Comparison of ENCODE assay signal across 7 mouse cellular contexts in the genomic region with DNA sequence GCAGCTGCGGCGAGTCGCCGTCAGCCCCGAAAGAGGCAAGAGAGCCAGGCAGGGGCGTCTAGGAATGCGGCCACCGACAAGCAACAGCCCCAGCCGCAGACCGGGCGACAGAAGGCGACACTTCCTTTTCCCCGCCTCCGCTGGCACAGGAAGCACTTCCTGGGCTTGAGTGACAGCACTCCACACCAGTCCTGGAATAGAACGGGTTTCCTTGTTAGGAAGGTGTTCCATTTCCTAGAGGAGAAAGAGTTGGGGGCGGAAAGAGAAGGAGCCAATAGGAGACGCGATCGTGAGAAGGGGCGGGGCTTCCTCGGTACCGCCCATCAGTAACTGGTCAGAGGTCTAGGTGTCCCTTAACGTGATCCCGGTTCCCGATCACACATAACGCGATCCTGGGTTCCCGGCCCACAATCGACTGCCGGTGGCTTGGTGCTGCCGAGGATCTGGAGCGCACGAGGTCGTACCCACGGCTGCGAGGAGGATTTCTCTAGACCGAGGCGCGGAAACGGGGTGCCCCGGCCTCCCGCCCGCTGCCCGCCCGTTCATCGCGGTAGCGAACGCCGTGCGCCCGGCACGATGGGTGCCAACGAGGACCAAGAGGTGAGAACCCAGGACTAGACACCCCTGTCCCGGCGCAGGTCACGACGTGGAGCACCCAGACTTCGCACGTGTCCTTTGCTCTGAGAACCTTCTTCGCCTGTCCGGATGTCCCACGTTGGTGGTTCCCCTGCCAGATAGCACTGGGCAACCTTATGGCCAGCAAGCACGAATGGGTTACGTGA. TPM values are rescaled to one million over a fixed set of nuclear protein-coding genes. Genes with fewer than 3 reads are reported as not detected.
A peak's percentile ranks its signal among the peaks of the same experiment; 100 is the strongest.
DNase-seq lines count a peak whose midpoint lies in the region; ATAC-seq lines count a peak whose summit lies in the region.

Gene Trappc11 (minus strand): TSS at position 127 of the 782 bp plus-strand sequence.
Gene Rwdd4a (plus strand): TSS at position 321 of the 782 bp plus-strand sequence.

- peaks cover 19% of the 10 kb centered on the region for H3K36me3 ChIP-seq in embryonic facial prominence, embryonic 12.5 days
- H3K36me3 ChIP-seq in limb, embryonic 11.5 days (ENCODE audit: control insufficient read depth, insufficient read depth, low read length) = 0 out of 2 replicates have a peak, but pooled peaks cover 3% of the 10 kb centered on the region
- peaks cover 26% of the 10 kb centered on the region for H3K36me3 ChIP-seq in midbrain, embryonic 14.5 days (ENCODE audit: control insufficient read depth, insufficient read depth, low read length)

- H3K9ac ChIP-seq in embryonic facial prominence, embryonic 12.5 days = peak within 1 kb of the TSS; percentile 83
- peak within 1 kb of the TSS; percentile 86 for H3K9ac ChIP-seq in limb, embryonic 11.5 days (ENCODE audit: low read length)
- H3K9ac ChIP-seq in midbrain, embryonic 14.5 days (replicated peaks; ENCODE audit: low read length) = peak within 1 kb of the TSS; percentile 81

- H3K27ac ChIP-seq in embryonic facial prominence, embryonic 12.5 days = peak within 1 kb of the TSS; percentile 80
- H3K27ac ChIP-seq in limb, embryonic 11.5 days (replicated peaks; ENCODE audit: low read depth, low read length) = 0 out of 2 replicates have a peak within 1 kb of the TSS, but pooled peaks have one; percentile 58
- H3K27ac ChIP-seq in midbrain, embryonic 14.5 days (replicated peaks; ENCODE audit: low read depth, low read length) = peak within 1 kb of the TSS; percentile 85

- H3K9me3 ChIP-seq in embryonic facial prominence, embryonic 12.5 days = no peaks in the 10 kb centered on the region
- H3K9me3 ChIP-seq in limb, embryonic 11.5 days (ENCODE audit: control insufficient read depth, low read length) = no peaks in the 10 kb centered on the region
- H3K9me3 ChIP-seq in midbrain, embryonic 14.5 days (ENCODE audit: control insufficient read depth, low read length) = no peaks in the 10 kb centered on the region

- peaks cover 13% of the 10 kb centered on the region for H3K4me1 ChIP-seq in embryonic facial prominence, embryonic 12.5 days
- H3K4me1 ChIP-seq in limb, embryonic 11.5 days (ENCODE audit: control insufficient read depth, insufficient read depth, low read length) = peaks cover 4% of the 10 kb centered on the region; the same call in 1 of the 2 replicates
- peaks cover 16% of the 10 kb centered on the region for H3K4me1 ChIP-seq in midbrain, embryonic 14.5 days (ENCODE audit: control insufficient read depth, insufficient read depth, low read length)

- peak within 1 kb of the TSS; percentile 83 for H3K4me2 ChIP-seq in embryonic facial prominence, embryonic 12.5 days (replicated peaks)
- peak within 1 kb of the TSS; percentile 84 for H3K4me2 ChIP-seq in limb, embryonic 11.5 days (ENCODE audit: low read depth, severe bottlenecking)
- H3K4me2 ChIP-seq in midbrain, embryonic 14.5 days (ENCODE audit: low read length) = peak within 1 kb of the TSS; percentile 78

- H3K27me3 ChIP-seq in embryonic facial prominence, embryonic 12.5 days = no peaks in the 10 kb centered on the region
- H3K27me3 ChIP-seq in limb, embryonic 11.5 days (ENCODE audit: control insufficient read depth, insufficient read depth, low read length) = no peaks in the 10 kb centered on the region
- H3K27me3 ChIP-seq in midbrain, embryonic 14.5 days (ENCODE audit: control insufficient read depth, insufficient read depth, low read length) = no peaks in the 10 kb centered on the region

- ATAC-seq in embryonic facial prominence, embryonic 12.5 days (ENCODE audit: insufficient number of reproducible peaks, insufficient read depth, low FRiP score, low TSS enrichment) = peak; percentile 100
- peak; percentile 100 for ATAC-seq in limb, embryonic 11.5 days (ENCODE audit: insufficient number of reproducible peaks, low FRiP score, low TSS enrichment, low read depth)
- peak; percentile 100 for ATAC-seq in midbrain, embryonic 14.5 days (ENCODE audit: low FRiP score, low TSS enrichment)

- peak; percentile 91 for DNase-seq in adrenal gland, postnatal 25 days
- peak; percentile 100 for DNase-seq in heart, adult 11 months
- peak; percentile 97 for DNase-seq in kidney, adult 18-20 months
- peak; percentile 93 for DNase-seq in limb, embryonic 11.5 days (ENCODE audit: low spot score)
- DNase-seq in midbrain, embryonic 14.5 days = peak; percentile 97
- peak; percentile 88 to 95 for DNase-seq in spleen, adult 18-20 months

- WGBS in embryonic facial prominence, embryonic 12.5 days = under 1% methylated on average over 65 of the region's 65 CpGs
- under 1% methylated on average over 65 of the region's 65 CpGs for WGBS in limb, embryonic 11.5 days
- WGBS in midbrain, embryonic 14.5 days = under 1% methylated on average over 65 of the region's 65 CpGs

- peak within 1 kb of the TSS; percentile 97 for H3K4me3 ChIP-seq in embryonic facial prominence, embryonic 12.5 days
- H3K4me3 ChIP-seq in limb, embryonic 11.5 days (ENCODE audit: low read depth, low read length) = peak within 1 kb of the TSS; percentile 86
- peak within 1 kb of the TSS; percentile 67 for H3K4me3 ChIP-seq in midbrain, embryonic 14.5 days (replicated peaks; ENCODE audit: low read depth, low read length)

RNA-seq across cellular contexts. Expression of gene Trappc11, which starts in this region (rescaled TPM):
- 37.2 and 44.1 TPM in 2 replicates for total RNA-seq in adrenal gland, postnatal 25 days (2021)
- polyA plus RNA-seq in embryonic facial prominence, embryonic 12.5 days (2016; fragmentation: Nextera tagmentation; extraction: Ambion mirVana) = 40.6 and 42.3 TPM in 2 replicates
- 39.3 and 44.5 TPM in 2 replicates for polyA plus RNA-seq in limb, embryonic 11.5 days (2014; fragmentation: Nextera tagmentation; extraction: Ambion mirVana)
- polyA plus RNA-seq in midbrain, embryonic 14.5 days (2014; fragmentation: Nextera tagmentation; extraction: Ambion mirVana) = 32.0 and 50.9 TPM in 2 replicates

RNA-seq across cellular contexts. Expression of gene Rwdd4a, which starts in this region (rescaled TPM):
- total RNA-seq in adrenal gland, postnatal 25 days (2021) = 45.0 and 45.6 TPM in 2 replicates
- 42.1 and 45.1 TPM in 2 replicates for polyA plus RNA-seq in embryonic facial prominence, embryonic 12.5 days (2016; fragmentation: Nextera tagmentation; extraction: Ambion mirVana)
- 44.4 and 49.0 TPM in 2 replicates for polyA plus RNA-seq in limb, embryonic 11.5 days (2014; fragmentation: Nextera tagmentation; extraction: Ambion mirVana)
- polyA plus RNA-seq in midbrain, embryonic 14.5 days (2014; fragmentation: Nextera tagmentation; extraction: Ambion mirVana) = 33.4 and 44.2 TPM in 2 replicates

Comparison
In these comparisons a context has a peak if more than half of its experiments do, and no peak if none do; other contexts are left out.
1. Peak in every context shown above with its lines: DNase-seq, ATAC-seq, H3K4me3 ChIP-seq and H3K27ac ChIP-seq.